Mouse (Mus musculus) midbrain, embryonic 10.5 days (tissue): ENCODE measurements around the gene Cacna1a. TPM values are rescaled to one million over a fixed set of nuclear protein-coding genes. Genes with fewer than 3 reads are reported as not detected.
A peak's percentile ranks its signal among the peaks of the same experiment; 100 is the strongest.

Experiments used
- DNase-seq: peaks from one replicate; pipeline ENCODE4 v3.0.0-alpha.2; 2017; ENCODE audit warnings: low spot score
- H3K27ac ChIP-seq: fragments of 300-500 bp; sonication (generic); replicated peaks from 2 replicates; pipeline ENCODE4 v1.5.1; 2016; ENCODE audit warnings: mild to moderate bottlenecking
- H3K27me3 ChIP-seq: fragments of 300-500 bp; sonication (generic); 2 replicates; pipeline ENCODE4 v1.6.1; 2016; ENCODE audit warnings: low read depth, mild to moderate bottlenecking; ENCODE audit not compliant: poor library complexity, severe bottlenecking
- H3K36me3 ChIP-seq: fragments of 300-500 bp; sonication (generic); 2 replicates; pipeline ENCODE4 v1.6.1; 2016; ENCODE audit warnings: mild to moderate bottlenecking, moderate library complexity
- H3K4me1 ChIP-seq: fragments of 300-500 bp; sonication (generic); 2 replicates; pipeline ENCODE4 v1.6.1; 2016
- H3K4me3 ChIP-seq: fragments of 300-500 bp; sonication (generic); 2 replicates; pipeline ENCODE4 v1.5.1; 2016; ENCODE audit warnings: mild to moderate bottlenecking, moderate library complexity
- H3K9me3 ChIP-seq: fragments of 300-500 bp; sonication (generic); replicated peaks from 2 replicates; pipeline ENCODE4 v1.6.1; 2016; ENCODE audit warnings: mild to moderate bottlenecking
- WGBS: fragments of 180-500 bp; shearing (Covaris S2); methylation state at CpG from one replicate; pipeline ENCODE4 v1.1.7; 2016; 5-methylcytosine and 5-hydroxymethylcytosine counted together
- polyA plus RNA-seq: library from polyadenylated mRNA; unstranded; fragments of >200 nt; fragmentation: Nextera tagmentation; extraction: Ambion mirVana; gene quantifications from 2 replicates; pipeline ENCODE4 v1.2.1, GENCODE M21; 2016

Cacna1a gene
- polyA plus RNA-seq, 1 experiment from 2014 or later = 6.9 TPM

- Histone ChIP-seq H3K4me1 (no peaks in the 10 kb centered on the region), H3K9me3 (peaks cover 10% of the 10 kb centered on the region; the same call in 1 of the 2 replicates), H3K27me3 (no peaks in the 10 kb centered on the region), H3K27ac (no peak overlapping the region), H3K4me3 (no peak overlapping the region), H3K36me3 (peaks cover 80% of the 10 kb centered on the region)
- DNase-seq = no peak
- 83% methylated on average over 4 of the region's 4 CpGs for WGBS
Observed at GRCm38 (mm10) chr8:84529548-84529947, 141.3 kb downstream of the Cacna1a start.

GRCm38 (mm10) chr8:84532725-84533124 lies 144.5 kb downstream of the Cacna1a start:
- Histone ChIP-seq H3K36me3 (peaks cover 89% of the 10 kb centered on the region), H3K9me3 (no peaks in the 10 kb centered on the region)
- 90% methylated on average over 1 of the region's 1 CpGs for WGBS

GRCm38 (mm10) chr8:84533341-84533740 lies 145.1 kb downstream of the Cacna1a start:
- DNase-seq = no peak
- H3K36me3 ChIP-seq = peaks cover 88% of the 10 kb centered on the region
- no peaks in the 10 kb centered on the region for H3K27me3 ChIP-seq
- no peaks in the 10 kb centered on the region for H3K4me1 ChIP-seq
- no peak overlapping the region for H3K4me3 ChIP-seq
- 86% methylated on average over 4 of the region's 4 CpGs for WGBS
- H3K9me3 ChIP-seq = no peaks in the 10 kb centered on the region
- no peak overlapping the region for H3K27ac ChIP-seq

More at GRCm38 (mm10) chr8:84532725-84533124, 144.5 kb downstream of the Cacna1a start:
- H3K27me3 ChIP-seq = no peaks in the 10 kb centered on the region
- no peak for DNase-seq
- no peak overlapping the region for H3K4me3 ChIP-seq
- no peaks in the 10 kb centered on the region for H3K4me1 ChIP-seq
- H3K27ac ChIP-seq = no peak overlapping the region

DNA sequence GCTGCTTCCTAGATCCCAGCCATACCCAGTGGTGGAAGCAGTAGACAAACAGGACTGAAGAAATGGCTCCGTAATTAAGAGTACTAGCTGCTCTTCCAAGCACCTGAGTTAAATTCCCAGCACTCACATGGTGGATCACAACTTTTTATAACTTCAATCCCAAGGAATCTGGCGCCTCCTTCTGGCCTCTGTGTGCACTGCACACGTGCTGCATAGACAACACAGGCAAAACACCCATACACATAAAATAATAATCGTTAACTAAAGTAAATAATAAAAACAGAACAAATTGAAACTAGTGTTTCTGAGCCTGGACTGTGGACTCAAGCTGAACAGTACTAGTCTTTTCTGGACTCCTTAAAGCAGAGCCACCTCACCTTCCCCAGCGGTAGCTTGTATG lies 148.7 kb downstream of the Cacna1a start:
- Histone ChIP-seq H3K4me1 (no peaks in the 10 kb centered on the region), H3K27me3 (no peaks in the 10 kb centered on the region), H3K4me3 (no peak overlapping the region), H3K9me3 (no peaks in the 10 kb centered on the region), H3K27ac (no peak overlapping the region), H3K36me3 (peaks cover 65% of the 10 kb centered on the region)
- no peak for DNase-seq
- WGBS = 84% methylated on average over 5 of the region's 5 CpGs

DNA sequence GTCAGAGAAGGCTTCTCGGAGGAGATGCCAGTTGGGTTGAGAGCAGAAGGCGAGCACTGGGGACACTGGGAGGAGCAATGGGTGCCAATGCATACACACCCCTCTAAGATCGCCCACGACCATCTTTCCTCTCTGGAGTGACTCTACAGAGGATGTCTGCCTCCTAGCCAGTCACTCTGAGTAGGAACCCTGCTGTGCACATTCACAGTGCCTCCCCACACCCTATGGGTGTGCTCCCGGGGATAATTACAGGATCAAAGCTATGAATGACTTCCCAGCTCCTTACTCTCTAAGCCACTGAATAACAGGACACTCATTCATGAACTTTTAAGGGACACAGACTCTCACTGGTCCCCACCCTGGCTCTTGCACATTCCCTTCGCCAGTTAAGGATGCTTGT lies 151.1 kb downstream of the Cacna1a start:
- no peaks in the 10 kb centered on the region for H3K9me3 ChIP-seq
- no peaks in the 10 kb centered on the region for H3K27me3 ChIP-seq
- H3K27ac ChIP-seq = no peak overlapping the region
- no peak overlapping the region for H3K4me3 ChIP-seq
- DNase-seq = no peak
- no peaks in the 10 kb centered on the region for H3K4me1 ChIP-seq
- peaks cover 41% of the 10 kb centered on the region for H3K36me3 ChIP-seq
- 61% methylated on average over 6 of the region's 6 CpGs for WGBS

- H3K4me1 ChIP-seq = no peaks in the 10 kb centered on the region
- WGBS = 73% methylated on average over 7 of the region's 7 CpGs
- no peak overlapping the region for H3K4me3 ChIP-seq
- peaks cover 26% of the 10 kb centered on the region for H3K36me3 ChIP-seq
- H3K27ac ChIP-seq = no peak overlapping the region
- no peak for DNase-seq
- no peaks in the 10 kb centered on the region for H3K27me3 ChIP-seq
- no peaks in the 10 kb centered on the region for H3K9me3 ChIP-seq
Observed at GRCm38 (mm10) chr8:84542481-84542880, 154.2 kb downstream of the Cacna1a start.

- Histone ChIP-seq H3K4me1 (no peaks in the 10 kb centered on the region), H3K36me3 (peaks cover 38% of the 10 kb centered on the region), H3K4me3 (no peak overlapping the region), H3K27ac (no peak overlapping the region), H3K9me3 (no peaks in the 10 kb centered on the region), H3K27me3 (no peaks in the 10 kb centered on the region)
- WGBS = 91% methylated on average over 3 of the region's 3 CpGs
- no peak for DNase-seq
Observed at GRCm38 (mm10) chr8:84545522-84545921, 157.3 kb downstream of the Cacna1a start.

DNA sequence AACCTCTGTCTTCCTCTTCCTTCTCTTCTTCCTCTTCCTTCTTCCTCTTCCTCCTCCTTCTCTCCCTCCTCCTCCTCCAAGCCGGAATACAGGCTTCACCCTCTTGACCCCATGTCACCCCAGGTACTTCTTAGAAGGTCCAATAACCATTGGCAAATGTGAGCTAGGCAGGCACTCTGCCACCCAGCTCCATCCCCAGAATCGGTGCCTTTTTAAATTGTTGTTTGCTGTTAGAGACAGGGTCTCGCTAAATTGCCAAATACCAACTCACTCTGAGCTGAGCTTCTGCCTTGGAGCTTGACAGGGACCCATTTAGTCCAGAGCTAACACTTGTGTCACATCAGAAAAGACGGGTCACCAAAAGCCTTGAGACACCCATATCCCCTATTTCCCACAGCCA lies 164.2 kb downstream of the Cacna1a start:
- Histone ChIP-seq H3K9me3 (no peaks in the 10 kb centered on the region), H3K4me3 (no peak overlapping the region), H3K36me3 (peaks cover 25% of the 10 kb centered on the region), H3K27ac (no peak overlapping the region), H3K4me1 (no peaks in the 10 kb centered on the region), H3K27me3 (peaks cover 33% of the 10 kb centered on the region)
- 85% methylated on average over 4 of the region's 4 CpGs for WGBS
- no peak for DNase-seq

GRCm38 (mm10) chr8:84553106-84553505 lies 164.9 kb downstream of the Cacna1a start:
- Histone ChIP-seq H3K4me1 (no peaks in the 10 kb centered on the region), H3K27me3 (peaks cover 39% of the 10 kb centered on the region), H3K27ac (no peak overlapping the region), H3K36me3 (peaks cover 19% of the 10 kb centered on the region), H3K9me3 (no peaks in the 10 kb centered on the region), H3K4me3 (no peak overlapping the region)
- DNase-seq = no peak
- 89% methylated on average over 8 of the region's 8 CpGs for WGBS

GRCm38 (mm10) chr8:84553617-84554016 lies 165.4 kb downstream of the Cacna1a start:
- H3K9me3 ChIP-seq = no peaks in the 10 kb centered on the region
- peaks cover 44% of the 10 kb centered on the region for H3K27me3 ChIP-seq
- 83% methylated on average over 4 of the region's 4 CpGs for WGBS

GRCm38 (mm10) chr8:84554301-84555027 lies 166.2 kb downstream of the Cacna1a start:
- 61% methylated on average over 14 of the region's 14 CpGs for WGBS

More at GRCm38 (mm10) chr8:84553617-84554016, 165.4 kb downstream of the Cacna1a start:
- no peak overlapping the region for H3K4me3 ChIP-seq
- H3K27ac ChIP-seq = no peak overlapping the region
- H3K4me1 ChIP-seq = peaks cover 1% of the 10 kb centered on the region
- peaks cover 16% of the 10 kb centered on the region for H3K36me3 ChIP-seq
- DNase-seq = no peak

DNA sequence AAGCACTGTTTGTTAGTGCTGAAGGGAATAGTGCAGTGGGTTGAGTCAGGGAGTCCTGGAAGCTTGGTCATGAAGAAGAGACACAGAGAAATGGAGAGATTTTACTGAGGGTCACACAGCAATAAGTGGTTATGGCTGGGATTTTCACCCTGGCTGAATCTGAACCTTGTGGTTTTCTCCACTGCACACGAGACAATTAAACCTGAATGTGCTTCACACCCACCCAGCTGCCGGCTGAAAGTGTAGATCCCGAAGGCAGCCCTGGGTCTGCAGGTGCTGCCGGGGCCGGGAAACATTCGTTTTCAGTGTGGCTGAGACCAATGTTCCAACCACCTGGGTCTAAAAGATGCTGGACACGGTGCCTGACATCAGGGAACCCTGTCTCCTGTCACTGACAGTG lies 167.0 kb downstream of the Cacna1a start:
- Histone ChIP-seq H3K4me1 (peaks cover 11% of the 10 kb centered on the region), H3K4me3 (no peak overlapping the region), H3K27me3 (peaks cover 61% of the 10 kb centered on the region), H3K27ac (no peak overlapping the region), H3K36me3 (peaks cover 5% of the 10 kb centered on the region), H3K9me3 (no peaks in the 10 kb centered on the region)
- no peak for DNase-seq
- 81% methylated on average over 7 of the region's 7 CpGs for WGBS

More at GRCm38 (mm10) chr8:84554301-84555027, 166.2 kb downstream of the Cacna1a start:
- Histone ChIP-seq H3K4me3 (no peak overlapping the region), H3K27ac (no peak overlapping the region), H3K9me3 (no peaks in the 10 kb centered on the region), H3K27me3 (peaks cover 53% of the 10 kb centered on the region), H3K4me1 (peaks cover 10% of the 10 kb centered on the region), H3K36me3 (peaks cover 13% of the 10 kb centered on the region)
- DNase-seq = peak; percentile 60

DNA sequence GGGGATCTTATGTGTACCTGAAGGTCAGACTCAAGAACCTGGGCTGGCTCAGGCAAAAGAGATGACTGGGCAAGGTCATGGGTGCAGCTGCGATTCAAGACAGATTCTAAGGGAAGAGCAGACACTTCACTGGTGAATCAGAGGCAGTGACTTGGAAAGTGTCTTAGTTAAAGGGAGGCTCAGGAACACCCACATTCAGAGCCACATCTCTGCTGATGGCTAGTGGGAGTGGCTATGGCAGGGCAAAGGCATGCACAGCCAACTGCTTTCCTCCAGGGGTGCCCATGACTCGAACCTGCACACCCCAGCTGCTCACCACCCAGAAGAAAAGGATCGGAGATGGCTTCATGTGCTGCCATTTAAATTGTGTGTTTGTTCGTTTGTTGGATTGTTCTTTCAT lies 169.7 kb downstream of the Cacna1a start:
- DNase-seq = no peak
- peaks cover 72% of the 10 kb centered on the region for H3K27me3 ChIP-seq
- H3K4me1 ChIP-seq = peaks cover 11% of the 10 kb centered on the region
- 74% methylated on average over 4 of the region's 4 CpGs for WGBS
- H3K27ac ChIP-seq = no peak overlapping the region
- no peak overlapping the region for H3K4me3 ChIP-seq
- no peaks in the 10 kb centered on the region for H3K36me3 ChIP-seq
- no peaks in the 10 kb centered on the region for H3K9me3 ChIP-seq
